Mouse (Mus musculus) erythroblast, embryonic 14.5 days (primary cell): ENCODE results near the gene Nfia. TPM values are rescaled to one million over a fixed set of nuclear protein-coding genes. Genes with fewer than 3 reads are reported as not detected.

Source experiments
- H3K27me3 ChIP-seq: 2 replicates; pipeline ENCODE4 v1.6.1; 2012; ENCODE audit warnings: inconsistent platforms; ENCODE audit not compliant: control insufficient read depth
- H3K36me3 ChIP-seq: 2 replicates; pipeline ENCODE4 v1.6.1; 2012; ENCODE audit warnings: mild to moderate bottlenecking, inconsistent platforms; ENCODE audit not compliant: control insufficient read depth
- H3K4me1 ChIP-seq: 2 replicates; pipeline ENCODE4 v1.6.1; 2012; ENCODE audit warnings: inconsistent platforms; ENCODE audit not compliant: control insufficient read depth
- H3K4me3 ChIP-seq: replicated peaks from 2 replicates; pipeline ENCODE3; 2012; ENCODE audit warnings: moderate library complexity, mild to moderate bottlenecking, inconsistent platforms
- H3K9me3 ChIP-seq: 2 replicates; pipeline ENCODE4 v1.6.1; 2012; ENCODE audit warnings: low read length, inconsistent platforms, mixed read lengths; ENCODE audit not compliant: control insufficient read depth
- GATA1 ChIP-seq: IDR thresholded peaks from 2 replicates; pipeline ENCODE4 v1.6.1; 2012; ENCODE audit warnings: low read length, inconsistent platforms, mixed read lengths
- TAL1 ChIP-seq: IDR thresholded peaks from 3 replicates; pipeline ENCODE4 v1.6.1; 2012; ENCODE audit warnings: low read length, inconsistent platforms, mixed read lengths
- polyA plus RNA-seq: library from polyadenylated mRNA; stranded (reverse); fragments of >175 nt; gene quantifications from 2 replicates; pipeline ENCODE4 v1.2.3, GENCODE M21; 2012

Gene Nfia
- polyA plus RNA-seq, 1 experiment = 0.08 TPM

DNA sequence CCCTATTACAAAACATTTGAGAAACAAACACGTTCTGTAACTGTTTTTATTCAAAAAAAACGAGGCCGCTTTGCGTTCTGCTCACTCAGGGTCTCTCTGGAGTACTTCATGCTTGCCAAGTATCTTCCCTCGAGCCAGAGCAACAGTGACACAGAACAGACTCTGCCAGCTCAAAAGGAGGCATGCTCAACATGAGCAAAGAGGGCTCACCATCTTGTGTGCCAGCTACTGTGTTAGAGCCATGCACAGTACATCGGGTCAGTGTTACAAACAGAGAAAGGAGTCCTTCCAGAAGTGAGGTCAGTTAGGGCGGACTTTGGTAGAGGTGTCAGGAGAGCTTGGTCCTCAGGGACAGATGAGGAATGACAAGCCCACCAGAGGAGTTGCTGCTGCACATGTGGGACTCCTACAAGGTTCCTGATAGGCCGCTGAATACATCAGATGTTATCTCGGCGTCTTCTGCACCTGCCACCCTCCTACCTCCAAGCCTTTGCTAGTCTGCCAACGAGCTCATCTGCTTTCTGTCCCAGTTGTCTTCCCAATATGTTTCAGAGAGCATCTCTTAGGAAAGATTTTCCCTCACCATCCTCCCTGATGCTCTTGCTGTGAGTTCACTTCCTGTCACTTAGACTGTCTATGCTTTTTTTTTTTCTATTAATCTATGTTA is 224.8 kb downstream of the Nfia start:
- TF ChIP-seq GATA1 (no peak), TAL1 (no peak)
- Histone ChIP-seq H3K4me3 (no peak overlapping the region), H3K9me3 (no peaks in the 10 kb centered on the region), H3K4me1 (no peaks in the 10 kb centered on the region), H3K36me3 (no peaks in the 10 kb centered on the region), H3K27me3 (no peaks in the 10 kb centered on the region)

DNA sequence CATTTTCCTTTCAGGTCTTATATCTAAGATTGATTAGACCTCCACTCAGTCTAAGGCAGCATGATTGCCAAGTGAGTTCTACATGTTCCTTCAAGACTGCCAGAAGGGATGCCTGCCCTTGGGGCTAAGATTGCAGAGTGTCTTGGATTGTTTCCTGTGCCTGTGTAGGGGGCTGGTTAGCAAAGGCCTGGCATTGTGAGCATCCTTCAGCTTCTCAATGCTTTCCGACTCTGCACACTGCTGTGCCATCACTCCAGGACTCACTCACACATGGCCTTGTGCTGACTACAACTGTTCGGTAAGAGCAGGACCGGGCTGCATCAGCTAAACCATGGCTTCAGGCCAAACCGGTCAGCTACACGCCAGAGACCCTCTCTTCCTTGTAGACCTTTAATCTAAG is 229.7 kb downstream of the Nfia start:
- Histone ChIP-seq H3K36me3 (no peaks in the 10 kb centered on the region), H3K9me3 (no peaks in the 10 kb centered on the region), H3K4me1 (no peaks in the 10 kb centered on the region), H3K4me3 (no peak overlapping the region), H3K27me3 (no peaks in the 10 kb centered on the region)
- TF ChIP-seq TAL1 (no peak), GATA1 (no peak)

DNA sequence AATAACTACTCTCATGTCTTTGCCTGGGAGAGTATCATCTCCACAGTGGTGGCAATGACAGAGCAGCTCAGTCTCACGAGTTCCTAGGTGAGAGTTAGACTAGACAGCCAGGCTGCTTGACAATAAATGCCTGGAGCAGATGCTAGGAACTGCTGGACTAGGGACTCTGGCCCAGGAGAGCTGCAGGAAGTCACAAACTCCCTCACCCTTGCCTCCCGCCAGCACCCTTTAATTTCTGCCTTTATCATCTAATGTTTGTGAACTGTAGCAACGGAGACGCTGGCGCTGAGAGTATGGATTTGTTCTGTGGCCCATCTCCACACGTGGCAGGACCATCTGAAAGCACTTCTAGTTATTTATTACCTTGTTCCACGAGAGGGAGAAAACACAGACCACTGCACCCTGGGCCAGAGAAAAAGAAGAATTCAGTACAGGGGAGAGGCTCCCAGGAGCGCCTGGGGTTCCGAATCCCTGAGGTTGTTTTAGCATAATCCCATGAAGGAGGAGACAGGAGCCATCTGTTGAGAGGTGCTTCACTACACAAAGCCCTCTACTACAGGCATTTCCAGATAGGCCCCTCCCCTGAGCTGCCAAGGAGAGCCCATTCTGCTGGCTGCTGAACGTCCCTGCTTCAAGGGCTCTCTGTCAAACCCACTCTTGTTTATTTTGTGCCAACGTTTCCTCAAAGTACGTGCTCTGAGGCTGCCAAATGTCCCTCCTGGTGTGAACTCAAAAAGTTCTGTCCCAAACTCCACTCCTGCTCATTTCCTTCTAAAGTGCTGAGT is 231.0 kb downstream of the Nfia start:
- TF ChIP-seq GATA1 = no peak
- TF ChIP-seq TAL1 = no peak
- Histone ChIP-seq H3K4me1 (no peaks in the 10 kb centered on the region), H3K27me3 (no peaks in the 10 kb centered on the region), H3K4me3 (no peak overlapping the region), H3K36me3 (no peaks in the 10 kb centered on the region), H3K9me3 (no peaks in the 10 kb centered on the region)

DNA sequence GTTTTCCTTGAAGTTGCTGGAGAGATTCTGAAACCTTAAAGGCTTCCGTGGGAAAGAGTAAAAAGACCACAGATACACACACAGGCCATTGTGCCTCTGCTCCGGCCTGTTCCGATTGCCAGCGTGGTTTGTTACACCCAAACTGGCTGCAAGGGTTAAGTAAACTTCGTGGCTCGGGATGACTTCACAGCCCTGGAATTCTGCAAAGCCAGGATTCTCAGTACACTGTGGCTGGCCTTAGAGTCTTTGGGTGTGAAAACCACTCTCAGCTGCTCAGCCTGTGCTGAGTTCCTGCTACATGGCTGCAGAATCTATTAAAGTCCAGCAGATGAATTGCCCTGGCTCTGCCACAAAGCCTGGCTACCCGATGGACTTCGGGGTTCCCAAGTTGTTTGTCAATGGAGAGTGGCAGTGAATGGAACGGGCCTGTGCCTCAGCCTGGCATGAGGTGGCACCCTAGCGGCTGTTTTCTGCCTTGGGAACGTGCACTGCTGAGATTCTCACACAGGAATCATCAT is 231.6 kb downstream of the Nfia start:
- Histone ChIP-seq H3K36me3 (no peaks in the 10 kb centered on the region), H3K27me3 (no peaks in the 10 kb centered on the region), H3K9me3 (no peaks in the 10 kb centered on the region), H3K4me1 (no peaks in the 10 kb centered on the region), H3K4me3 (no peak overlapping the region)
- TF ChIP-seq GATA1 (no peak), TAL1 (no peak)

DNA sequence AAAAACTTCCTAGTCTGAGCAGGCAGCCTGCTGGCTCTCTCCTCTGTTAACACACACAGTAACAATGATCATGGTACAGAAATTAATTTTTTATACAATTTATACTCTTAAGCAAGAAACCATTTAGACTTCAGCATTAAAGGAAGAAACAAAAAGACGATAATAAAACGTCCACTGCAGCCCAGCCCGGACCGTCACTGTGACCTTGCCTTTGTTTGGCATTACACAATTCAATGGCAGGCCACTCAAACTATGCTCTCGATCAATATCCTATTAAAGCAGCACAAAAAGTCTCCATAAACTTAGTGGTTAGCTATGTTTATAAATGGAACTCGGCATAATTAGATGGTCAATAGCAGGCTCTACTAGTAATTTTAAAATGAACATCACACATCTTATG is 232.5 kb downstream of the Nfia start:
- H3K27me3 ChIP-seq = no peaks in the 10 kb centered on the region
- H3K4me1 ChIP-seq = no peaks in the 10 kb centered on the region
- no peak for TF ChIP-seq GATA1
- no peak for TF ChIP-seq TAL1
- no peaks in the 10 kb centered on the region for H3K9me3 ChIP-seq
- no peak overlapping the region for H3K4me3 ChIP-seq
- H3K36me3 ChIP-seq = no peaks in the 10 kb centered on the region

DNA sequence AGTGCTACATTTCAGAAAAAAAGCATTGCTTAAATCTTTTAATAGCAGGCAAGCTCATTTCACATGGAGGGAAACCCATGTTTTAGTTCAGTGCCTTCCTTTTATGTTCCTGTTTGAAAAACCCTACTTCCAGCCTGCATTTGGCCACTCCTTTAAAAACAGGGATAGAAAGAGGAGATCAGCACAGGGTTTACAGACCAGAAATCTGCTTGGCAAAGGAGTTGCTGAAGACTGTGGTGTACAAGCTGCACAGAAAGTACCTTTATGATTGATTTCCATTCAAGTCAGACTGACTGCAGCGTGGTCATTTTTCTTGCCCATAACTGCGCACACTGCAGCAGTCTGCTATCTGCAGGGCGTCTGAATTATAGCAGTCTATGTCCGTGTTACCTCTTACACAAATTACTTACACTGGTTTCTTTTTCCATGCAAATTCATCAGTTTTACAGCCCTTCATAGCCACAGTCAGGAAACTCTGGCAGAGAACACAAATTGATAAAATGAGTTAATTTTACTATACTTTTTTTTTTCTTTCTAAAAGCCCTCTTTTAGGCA is 236.4 kb downstream of the Nfia start:
- H3K9me3 ChIP-seq = no peaks in the 10 kb centered on the region
- TF ChIP-seq GATA1 = no peak
- no peak for TF ChIP-seq TAL1
- no peaks in the 10 kb centered on the region for H3K27me3 ChIP-seq
- no peak overlapping the region for H3K4me3 ChIP-seq
- no peaks in the 10 kb centered on the region for H3K36me3 ChIP-seq
- no peaks in the 10 kb centered on the region for H3K4me1 ChIP-seq

DNA sequence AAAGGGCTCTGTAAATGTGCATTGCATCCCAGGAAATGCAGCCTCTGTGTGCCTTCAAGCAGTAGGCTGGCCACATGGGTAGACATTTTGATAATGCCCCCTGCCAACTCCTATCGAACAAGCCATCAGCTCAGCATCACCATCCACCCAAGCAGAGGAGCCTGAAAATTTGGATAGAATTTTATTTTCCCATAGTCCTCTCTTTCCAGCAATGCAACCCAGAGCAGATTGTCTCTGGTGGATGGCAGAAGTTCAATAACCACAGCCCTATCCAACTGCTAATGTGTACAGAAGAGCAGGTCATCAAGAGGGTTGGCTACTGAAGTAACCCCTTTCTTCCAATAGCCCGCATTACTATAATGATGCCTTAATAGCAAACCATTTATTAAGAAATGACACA is 237.4 kb downstream of the Nfia start:
- no peak for TF ChIP-seq GATA1
- no peak for TF ChIP-seq TAL1

DNA sequence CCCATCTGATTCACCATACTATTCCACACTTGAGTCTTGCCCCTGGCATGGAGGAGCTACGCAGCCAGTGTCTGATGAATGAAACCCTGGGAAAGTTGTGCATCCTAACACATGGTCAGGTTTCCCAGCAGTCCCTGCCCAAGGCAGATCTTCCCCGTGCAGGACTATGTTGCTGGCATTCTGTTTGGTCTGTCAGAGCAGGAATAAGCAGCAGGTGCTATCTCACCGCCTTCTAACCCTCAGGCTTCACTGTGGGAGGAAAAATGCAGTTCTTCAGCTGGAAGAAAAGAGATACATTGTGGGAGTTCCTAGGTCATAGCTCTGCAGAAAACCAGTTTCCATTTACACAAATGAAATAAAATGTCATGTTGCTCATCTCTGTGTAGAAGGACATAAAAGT is 247.3 kb downstream of the Nfia start:
- no peaks in the 10 kb centered on the region for H3K9me3 ChIP-seq
- H3K36me3 ChIP-seq = no peaks in the 10 kb centered on the region; the same call in 1 of the 2 replicates
- H3K27me3 ChIP-seq = no peaks in the 10 kb centered on the region
- no peak overlapping the region for H3K4me3 ChIP-seq
- no peaks in the 10 kb centered on the region for H3K4me1 ChIP-seq
- no peak for TF ChIP-seq TAL1
- TF ChIP-seq GATA1 = no peak

More for the DNA sequence above, 237.4 kb downstream of the Nfia start:
- Histone ChIP-seq H3K36me3 (no peaks in the 10 kb centered on the region), H3K4me1 (no peaks in the 10 kb centered on the region), H3K27me3 (no peaks in the 10 kb centered on the region), H3K4me3 (no peak overlapping the region), H3K9me3 (no peaks in the 10 kb centered on the region)

DNA sequence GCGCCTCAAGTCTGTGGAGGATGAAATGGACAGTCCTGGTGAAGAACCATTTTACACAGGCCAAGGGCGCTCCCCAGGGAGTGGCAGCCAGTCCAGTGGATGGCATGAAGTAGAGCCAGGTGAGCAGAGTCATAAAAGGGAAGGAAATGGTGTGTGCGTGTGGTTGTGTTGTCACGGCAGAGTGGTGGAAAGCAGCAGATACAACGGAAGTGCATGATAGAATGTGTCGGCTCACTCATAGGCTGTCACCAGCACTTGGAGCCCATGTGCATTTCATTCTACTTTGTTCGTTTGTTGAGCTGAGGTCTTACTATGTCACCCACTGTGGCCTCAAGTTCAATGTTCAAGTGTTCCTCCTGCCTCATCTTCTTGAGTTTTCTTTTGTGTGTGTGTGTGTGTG is 248.3 kb downstream of the Nfia start:
- no peaks in the 10 kb centered on the region for H3K4me1 ChIP-seq
- no peak overlapping the region for H3K4me3 ChIP-seq
- H3K36me3 ChIP-seq = no peaks in the 10 kb centered on the region; the same call in 1 of the 2 replicates
- no peaks in the 10 kb centered on the region for H3K27me3 ChIP-seq
- H3K9me3 ChIP-seq = no peaks in the 10 kb centered on the region
- TF ChIP-seq TAL1 = no peak
- no peak for TF ChIP-seq GATA1
